Mouse (Mus musculus): ENCODE results near the gene Scyl2. TPM values are rescaled to one million over a fixed set of nuclear protein-coding genes. Genes with fewer than 3 reads are reported as not detected.
A peak's percentile ranks its signal among the peaks of the same experiment; 100 is the strongest.

The Scyl2 gene
- total RNA-seq, 2 experiments from 2014 or later, result 8.0 to 8.6 TPM

DNA sequence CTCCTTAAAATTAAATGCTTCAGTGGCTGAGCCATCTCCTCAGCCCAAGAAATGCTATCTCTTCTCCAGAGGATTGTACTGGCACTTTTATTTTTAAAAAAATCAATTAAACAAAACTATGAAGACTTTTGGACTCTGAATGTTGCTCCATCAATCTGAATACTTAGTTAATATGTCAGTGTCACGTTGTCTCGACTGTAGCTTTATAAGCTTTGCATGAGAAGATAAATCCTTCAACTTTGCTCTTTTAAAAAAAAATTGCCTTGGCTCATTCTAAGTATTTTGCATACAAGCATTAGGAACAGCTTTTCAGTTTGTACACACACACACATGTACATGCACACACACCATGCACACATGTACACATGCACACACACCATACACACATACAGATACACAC lies 61.9 kb downstream of the Scyl2 start:
- no peak for ATAC-seq (replicated peaks; ENCODE audit: low FRiP score, poor library complexity, severe bottlenecking)

DNA sequence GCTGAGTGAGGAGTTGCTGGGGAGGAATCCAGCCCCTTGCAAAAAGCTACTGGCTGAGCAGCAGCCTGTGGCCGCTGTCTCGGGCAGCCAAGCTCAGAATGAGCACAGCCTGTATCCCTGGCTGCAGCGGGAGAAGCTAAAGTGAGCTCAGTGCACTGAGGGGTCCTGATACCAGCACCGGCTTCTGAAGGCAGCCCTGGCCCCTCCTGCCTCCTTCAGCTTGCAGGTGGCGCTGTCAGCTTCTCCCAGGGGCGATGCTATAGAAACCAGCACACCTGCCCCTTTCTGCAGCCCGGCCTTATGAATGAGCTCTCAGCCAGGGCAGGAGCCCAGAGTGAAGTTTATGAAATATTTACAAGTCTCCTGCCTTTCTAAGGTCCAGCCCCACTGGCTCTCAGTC lies 65.0 kb downstream of the Scyl2 start, which contains the start of gene Slc17a8:
TSS of gene Slc17a8 (minus strand) at position 125 of the 400 bp plus-strand sequence.
- no peak for ATAC-seq (replicated peaks; ENCODE audit: low FRiP score, poor library complexity, severe bottlenecking)

DNA sequence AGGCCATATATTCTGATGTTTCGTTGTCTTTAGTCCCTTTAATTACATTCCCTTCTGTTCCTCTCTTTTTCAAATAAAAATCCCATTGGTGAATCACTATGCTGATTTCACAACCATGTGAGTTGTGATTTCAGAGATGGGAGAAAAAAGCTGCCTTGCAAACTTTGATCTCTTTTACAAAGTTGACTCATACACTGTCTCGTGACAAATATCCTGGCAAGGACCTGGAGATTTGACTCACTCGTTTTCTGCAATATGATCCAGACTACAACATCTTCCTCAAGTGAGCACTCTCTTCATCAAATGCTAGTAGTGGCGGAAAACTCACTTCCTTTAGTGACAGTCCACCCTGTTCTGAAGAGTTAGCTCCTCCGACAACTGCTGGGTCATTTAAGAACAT lies 86.8 kb downstream of the Scyl2 start:
- ATAC-seq (replicated peaks; ENCODE audit: low FRiP score, poor library complexity, severe bottlenecking), result no peak

- ATAC-seq (replicated peaks; ENCODE audit: low FRiP score, poor library complexity, severe bottlenecking), result 0 out of 2 replicates have a peak, but pooled peaks have one; percentile 56
These were observed 88.8 kb downstream of the Scyl2 start for GRCm38 (mm10) chr10:89597275-89597674.

- no peak for ATAC-seq (replicated peaks; ENCODE audit: low FRiP score, poor library complexity, severe bottlenecking)
These were observed 90.2 kb downstream of the Scyl2 start for GRCm38 (mm10) chr10:89595935-89596334.

DNA sequence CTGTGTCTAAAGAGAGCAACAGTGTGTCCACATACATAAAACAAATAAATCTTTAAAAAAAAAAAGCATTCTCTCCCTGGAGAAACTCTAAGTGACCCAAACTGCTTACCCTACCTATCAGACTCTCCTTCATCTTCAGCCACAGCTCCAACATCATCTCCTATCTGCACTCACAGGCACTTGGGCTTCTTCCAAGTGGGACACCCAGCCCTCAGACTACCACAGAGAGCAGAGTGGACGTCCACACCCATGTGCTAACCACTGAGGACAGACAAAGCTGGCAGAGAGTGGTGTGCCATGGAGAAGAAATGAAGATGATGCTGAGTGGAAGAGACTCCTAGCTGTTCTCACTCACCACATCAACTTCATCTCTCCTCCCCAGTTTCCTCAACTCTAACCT lies 90.6 kb downstream of the Scyl2 start:
- peak; percentile 93 for ATAC-seq (replicated peaks; ENCODE audit: low FRiP score, poor library complexity, severe bottlenecking)

- no peak for ATAC-seq (replicated peaks; ENCODE audit: low FRiP score, poor library complexity, severe bottlenecking)
These were observed 91.8 kb downstream of the Scyl2 start for GRCm38 (mm10) chr10:89594309-89594708.

DNA sequence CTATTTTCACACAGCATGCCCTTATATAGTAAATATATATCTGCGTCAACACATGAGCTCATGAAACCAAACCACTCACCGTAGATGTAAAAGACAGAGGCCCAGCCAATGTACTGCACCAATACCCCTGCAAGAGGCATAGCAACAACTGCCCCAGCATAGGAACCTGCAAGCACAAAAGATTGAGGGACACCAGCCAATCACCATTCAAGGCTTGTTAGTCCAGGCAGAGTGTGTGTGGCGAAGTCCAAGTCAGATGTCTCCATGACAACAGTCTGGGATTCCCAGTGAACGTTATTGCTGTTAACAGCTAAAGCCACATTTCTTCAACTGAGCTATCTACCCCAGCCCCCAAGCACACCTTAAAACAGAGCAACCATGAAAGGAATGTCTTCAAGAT lies 93.3 kb downstream of the Scyl2 start:
- ATAC-seq (replicated peaks; ENCODE audit: low FRiP score, poor library complexity, severe bottlenecking), result no peak

DNA sequence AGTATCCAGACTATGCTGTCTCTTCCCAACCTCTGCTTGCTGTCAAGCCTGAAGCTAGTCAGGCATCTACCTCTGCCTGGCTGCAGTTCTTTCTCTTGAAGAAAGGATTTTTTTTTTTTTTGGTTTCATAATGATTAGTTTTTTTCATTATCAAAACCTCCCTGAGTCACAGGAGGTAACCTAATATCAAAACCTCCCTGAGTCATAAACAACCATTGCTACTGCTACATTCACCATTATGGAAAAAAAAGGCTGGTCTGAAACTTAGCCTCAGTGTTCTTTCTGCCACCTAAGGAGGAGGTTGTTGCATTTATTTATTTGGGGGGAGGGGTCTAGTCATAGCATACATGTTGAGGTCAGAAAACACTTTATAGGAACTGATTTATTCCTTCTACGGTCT lies 96.2 kb downstream of the Scyl2 start:
- ATAC-seq (replicated peaks; ENCODE audit: low FRiP score, poor library complexity, severe bottlenecking), result no peak

Other genes with a start within 250 kb of the Scyl2 start
- 6.3 and 7.7 TPM in 2 replicates for gene Gas2l3, start 242.3 kb downstream of the Scyl2 start, total RNA-seq (2015; ENCODE audit: low replicate concordance)
- 7.4 and 14.8 TPM in 2 replicates for gene Gas2l3, start 242.3 kb downstream of the Scyl2 start, total RNA-seq (2017; ENCODE audit: low replicate concordance)
- gene Nr1h4, start 152.7 kb downstream of the Scyl2 start, total RNA-seq (2015; ENCODE audit: low replicate concordance), result not detected in 2 replicates
- not detected in 2 replicates for gene Nr1h4, start 152.7 kb downstream of the Scyl2 start, total RNA-seq (2017; ENCODE audit: low replicate concordance)
- gene Slc17a8, start 65.0 kb downstream of the Scyl2 start, total RNA-seq (2015; ENCODE audit: low replicate concordance), result 0.63 and 0.96 TPM in 2 replicates
- not detected in 2 replicates for gene Slc17a8, start 65.0 kb downstream of the Scyl2 start, total RNA-seq (2017; ENCODE audit: low replicate concordance)
- 5.6 and 8.8 TPM in 2 replicates for gene Actr6, start 46.0 kb upstream of the Scyl2 start, total RNA-seq (2015; ENCODE audit: low replicate concordance)
- gene Actr6, start 46.0 kb upstream of the Scyl2 start, total RNA-seq (2017; ENCODE audit: low replicate concordance), result 3.2 and 8.1 TPM in 2 replicates
- 11.7 and 14.4 TPM in 2 replicates for gene Uhrf1bp1l, start 58.7 kb upstream of the Scyl2 start, total RNA-seq (2015; ENCODE audit: low replicate concordance)
- 7.4 and 9.5 TPM in 2 replicates for gene Uhrf1bp1l, start 58.7 kb upstream of the Scyl2 start, total RNA-seq (2017; ENCODE audit: low replicate concordance)
- not detected in 2 replicates for gene Anks1b, start 187.2 kb upstream of the Scyl2 start, total RNA-seq (2015; ENCODE audit: low replicate concordance)
- gene Anks1b, start 187.2 kb upstream of the Scyl2 start, total RNA-seq (2017; ENCODE audit: low replicate concordance), result under 0.01 TPM in 1 of 2 replicates, not detected in the other